Mouse (Mus musculus): ENCODE measurements around the gene Ttll1. TPM values are rescaled to one million over a fixed set of nuclear protein-coding genes. Genes with fewer than 3 reads are reported as not detected.

The Ttll1 gene
- polyA plus RNA-seq, 1 experiment: 4.3 TPM

DNA sequence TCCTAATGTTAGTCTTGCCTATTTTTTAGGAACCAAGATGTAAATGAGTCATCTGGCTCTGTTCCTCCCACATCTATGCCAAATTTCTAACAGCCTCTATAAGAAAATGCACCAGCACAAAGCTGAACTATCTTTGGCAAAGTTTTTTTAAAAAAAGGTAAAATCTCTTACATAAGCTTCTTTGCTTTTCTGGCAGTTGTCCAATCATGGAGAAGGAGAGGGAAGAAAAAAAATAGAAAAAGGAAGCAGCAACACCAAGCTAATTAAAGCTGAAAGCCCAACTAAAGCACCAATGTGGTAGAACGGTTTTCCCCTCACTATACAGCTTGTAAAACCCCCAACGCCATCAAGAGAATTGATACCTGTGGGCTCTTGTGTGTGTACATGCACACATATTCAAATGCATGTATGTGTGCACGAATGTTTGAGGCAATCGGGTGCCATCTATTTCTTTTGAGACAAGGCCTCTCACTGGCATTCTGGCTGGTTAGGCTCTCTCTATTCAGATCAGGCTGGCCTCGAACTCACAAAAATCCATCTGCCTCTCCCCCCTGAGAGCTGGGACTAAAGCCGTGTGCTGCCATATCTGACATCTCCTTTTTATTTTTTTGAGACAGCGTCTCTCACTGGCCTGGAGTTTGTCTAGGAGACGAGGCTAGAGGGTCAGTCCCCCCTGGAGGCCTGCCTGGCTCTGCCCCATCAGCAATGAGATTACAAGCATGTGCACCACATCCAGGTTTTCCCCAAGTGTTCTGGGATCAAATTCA is 75.2 kb downstream of the Ttll1 start:
- no peak for DNase-seq (ENCODE audit: low read depth, low spot score)
- 76% methylated on average over 8 of the region's 8 CpGs for WGBS

DNA sequence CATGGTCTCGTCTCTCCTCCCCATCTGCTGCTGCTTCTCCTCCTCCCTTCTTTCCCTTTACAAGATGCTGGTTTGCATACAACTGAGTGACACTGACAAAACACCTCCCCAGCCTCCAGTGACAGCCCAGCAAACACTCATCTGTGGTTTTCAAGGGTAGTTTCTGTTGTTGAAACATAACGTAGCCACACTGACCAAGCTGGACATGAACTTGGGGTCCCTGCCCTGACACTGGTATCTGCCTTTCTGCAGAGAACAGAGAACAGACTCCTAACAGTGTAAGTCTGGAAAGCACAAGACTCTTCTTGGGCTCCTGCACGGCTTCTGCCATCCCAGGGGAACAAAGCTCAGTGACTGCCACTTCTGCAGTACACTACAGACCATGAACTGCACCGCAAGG is 76.0 kb downstream of the Ttll1 start:
- no peak for DNase-seq (ENCODE audit: low read depth, low spot score)
- WGBS: 74% methylated on average over 4 of the region's 4 CpGs

Other genes with a start within 250 kb of the Ttll1 start
- gene Arfgap3, start 160.6 kb downstream of the Ttll1 start, polyA plus RNA-seq (2012; rRNA removed): 74.4 and 88.5 TPM in 2 replicates
- 52.6 and 77.7 TPM in 2 replicates for gene Pacsin2, start 46.3 kb downstream of the Ttll1 start, polyA plus RNA-seq (2012; rRNA removed)
- gene Bik, start 16.0 kb upstream of the Ttll1 start, polyA plus RNA-seq (2012; rRNA removed): 3.1 and 6.6 TPM in 2 replicates
- 166 and 168 TPM in 2 replicates for gene Tspo, start 52.7 kb upstream of the Ttll1 start, polyA plus RNA-seq (2012; rRNA removed)
- 16.5 and 18.0 TPM in 2 replicates for gene Mcat, start 52.9 kb upstream of the Ttll1 start, polyA plus RNA-seq (2012; rRNA removed)
- gene Ttll12, start 84.3 kb upstream of the Ttll1 start, polyA plus RNA-seq (2012; rRNA removed): 19.8 and 22.2 TPM in 2 replicates
- 8.3 and 12.9 TPM in 2 replicates for gene Scube1, start 214.1 kb upstream of the Ttll1 start, polyA plus RNA-seq (2012; rRNA removed)

Data from large intestine, adult 2 months (tissue).